Mouse (Mus musculus): ENCODE measurements around the gene Ppie. TPM values are rescaled to one million over a fixed set of nuclear protein-coding genes. Genes with fewer than 3 reads are reported as not detected.
"Not testable (repeated sequence)": the region's sequence is repeated elsewhere in the genome, so short reads cannot be mapped to it uniquely, and the experiment has no call there.

Gene Ppie
- polyA plus RNA-seq, 1 experiment from 2014 or later = 30.9 TPM

- 79% methylated on average over 2 of the region's 2 CpGs for WGBS
- no peak for ATAC-seq
- Histone ChIP-seq H3K4me1 (replicated peaks; ENCODE audit: control insufficient read depth, insufficient read depth, low read length) (no peaks in the 10 kb centered on the region), H3K9ac (ENCODE audit: low read depth, low read length) (no peak overlapping the region), H3K9me3 (ENCODE audit: control insufficient read depth) (no peaks in the 10 kb centered on the region), H3K4me2 (replicated peaks; ENCODE audit: low read depth) (no peak overlapping the region), H3K27ac (ENCODE audit: low read depth, low read length) (no peak overlapping the region), H3K27me3 (replicated peaks; ENCODE audit: control insufficient read depth, insufficient read depth, low read length) (no peaks in the 10 kb centered on the region), H3K4me3 (ENCODE audit: low read depth, low read length) (no peak overlapping the region), H3K36me3 (ENCODE audit: control insufficient read depth, insufficient read depth) (peaks cover 11% of the 10 kb centered on the region; the same call in 1 of the 2 replicates)
- no peak for TF ChIP-seq CTCF (IDR thresholded peaks at IDR 0.05; ENCODE audit: low read depth)
Measured at GRCm38 (mm10) chr4:123121286-123121685, 18.5 kb downstream of the Ppie start.

- peak overlapping the region; percentile 51 for H3K4me2 ChIP-seq (replicated peaks; ENCODE audit: low read depth)
- not testable (repeated sequence) for H3K36me3 ChIP-seq (ENCODE audit: control insufficient read depth, insufficient read depth); H3K27me3 ChIP-seq (replicated peaks; ENCODE audit: control insufficient read depth, insufficient read depth, low read length); H3K27ac ChIP-seq (ENCODE audit: low read depth, low read length); H3K9ac ChIP-seq (ENCODE audit: low read depth, low read length); H3K4me3 ChIP-seq (ENCODE audit: low read depth, low read length); H3K4me1 ChIP-seq (replicated peaks; ENCODE audit: control insufficient read depth, insufficient read depth, low read length); H3K9me3 ChIP-seq (ENCODE audit: control insufficient read depth)
- peak; percentile 41 for ATAC-seq
- 20% methylated on average over 26 of the region's 42 CpGs for WGBS
Measured at GRCm38 (mm10) chr4:123116640-123117039, 23.1 kb downstream of the Ppie start.

GRCm38 (mm10) chr4:123116011-123116410 is 23.7 kb downstream of the Ppie start, which contains the start of gene Oxct2b:
Gene Oxct2b (plus strand): TSS chr4:123116266.
- peaks cover 6% of the 10 kb centered on the region for H3K27me3 ChIP-seq (replicated peaks; ENCODE audit: control insufficient read depth, insufficient read depth, low read length)
- H3K9me3 ChIP-seq (ENCODE audit: control insufficient read depth) = no peaks in the 10 kb centered on the region
- TF ChIP-seq CTCF (IDR thresholded peaks at IDR 0.05; ENCODE audit: low read depth) = no peak
- H3K4me2 ChIP-seq (replicated peaks; ENCODE audit: low read depth) = peak within 1 kb of the TSS; percentile 51
- no peaks in the 10 kb centered on the region for H3K4me1 ChIP-seq (replicated peaks; ENCODE audit: control insufficient read depth, insufficient read depth, low read length)
- H3K36me3 ChIP-seq (ENCODE audit: control insufficient read depth, insufficient read depth) = no peaks in the 10 kb centered on the region
- 0 out of 2 replicates have a peak within 1 kb of the TSS, but pooled peaks have one; percentile 2 for H3K4me3 ChIP-seq (ENCODE audit: low read depth, low read length)
- ATAC-seq = no peak
- no peak within 1 kb of the TSS for H3K27ac ChIP-seq (ENCODE audit: low read depth, low read length)
- 16% methylated on average over 22 of the region's 22 CpGs for WGBS
- H3K9ac ChIP-seq (ENCODE audit: low read depth, low read length) = no peak within 1 kb of the TSS

- not testable (repeated sequence) for ATAC-seq; H3K4me3 ChIP-seq (ENCODE audit: low read depth, low read length); H3K4me2 ChIP-seq (replicated peaks; ENCODE audit: low read depth); H3K9me3 ChIP-seq (ENCODE audit: control insufficient read depth); H3K27me3 ChIP-seq (replicated peaks; ENCODE audit: control insufficient read depth, insufficient read depth, low read length); H3K27ac ChIP-seq (ENCODE audit: low read depth, low read length); H3K9ac ChIP-seq (ENCODE audit: low read depth, low read length); H3K4me1 ChIP-seq (replicated peaks; ENCODE audit: control insufficient read depth, insufficient read depth, low read length); H3K36me3 ChIP-seq (ENCODE audit: control insufficient read depth, insufficient read depth)
- 91% methylated on average over 4 of the region's 4 CpGs for WGBS
Measured at GRCm38 (mm10) chr4:123114651-123115050, 25.1 kb downstream of the Ppie start.

GRCm38 (mm10) chr4:123112216-123112764 is 27.5 kb downstream of the Ppie start:
- Histone ChIP-seq H3K4me3 (ENCODE audit: low read depth, low read length) (no peak overlapping the region), H3K4me1 (replicated peaks; ENCODE audit: control insufficient read depth, insufficient read depth, low read length) (no peaks in the 10 kb centered on the region), H3K36me3 (ENCODE audit: control insufficient read depth, insufficient read depth) (no peaks in the 10 kb centered on the region), H3K27ac (ENCODE audit: low read depth, low read length) (no peak overlapping the region), H3K9me3 (ENCODE audit: control insufficient read depth) (no peaks in the 10 kb centered on the region), H3K9ac (ENCODE audit: low read depth, low read length) (no peak overlapping the region), H3K4me2 (replicated peaks; ENCODE audit: low read depth) (no peak overlapping the region), H3K27me3 (replicated peaks; ENCODE audit: control insufficient read depth, insufficient read depth, low read length) (peaks cover 6% of the 10 kb centered on the region)
- no peak for TF ChIP-seq CTCF (IDR thresholded peaks at IDR 0.05; ENCODE audit: low read depth)
- no peak for ATAC-seq
- 71% methylated on average over 8 of the region's 8 CpGs for WGBS

- H3K9me3 ChIP-seq (ENCODE audit: control insufficient read depth); H3K27ac ChIP-seq (ENCODE audit: low read depth, low read length); H3K9ac ChIP-seq (ENCODE audit: low read depth, low read length); H3K4me1 ChIP-seq (replicated peaks; ENCODE audit: control insufficient read depth, insufficient read depth, low read length); H3K27me3 ChIP-seq (replicated peaks; ENCODE audit: control insufficient read depth, insufficient read depth, low read length); H3K4me2 ChIP-seq (replicated peaks; ENCODE audit: low read depth); H3K4me3 ChIP-seq (ENCODE audit: low read depth, low read length); H3K36me3 ChIP-seq (ENCODE audit: control insufficient read depth, insufficient read depth); ATAC-seq: not testable (repeated sequence)
- 61% methylated on average over 10 of the region's 10 CpGs for WGBS
Measured at GRCm38 (mm10) chr4:123111275-123111983, 28.3 kb downstream of the Ppie start.
